Mouse (Mus musculus) limb, embryonic 10.5 days (tissue): Measurements from ENCODE around the gene Sergef. TPM values are rescaled to one million over a fixed set of nuclear protein-coding genes. Genes with fewer than 3 reads are reported as not detected.
"Not testable (repeated sequence)": the region's sequence is repeated elsewhere in the genome, so short reads cannot be mapped to it uniquely, and the experiment has no call there.

Source experiments
- DNase-seq: peaks from one replicate; pipeline ENCODE4 v3.0.0-alpha.2; 2017; ENCODE audit warnings: low spot score
- H3K27ac ChIP-seq: fragments of 300-500 bp; sonication (generic); 2 replicates; pipeline ENCODE4 v1.5.1; 2016; ENCODE audit warnings: mild to moderate bottlenecking
- H3K27me3 ChIP-seq: fragments of 300-500 bp; sonication (generic); 2 replicates; pipeline ENCODE4 v1.6.1; 2016; ENCODE audit warnings: low read depth, mild to moderate bottlenecking; ENCODE audit not compliant: poor library complexity, severe bottlenecking
- H3K36me3 ChIP-seq: fragments of 300-500 bp; sonication (generic); 2 replicates; pipeline ENCODE4 v1.6.1; 2016; ENCODE audit warnings: mild to moderate bottlenecking, moderate library complexity
- H3K4me1 ChIP-seq: fragments of 300-500 bp; sonication (generic); 2 replicates; pipeline ENCODE4 v1.6.1; 2016
- H3K4me3 ChIP-seq: fragments of 300-500 bp; sonication (generic); 2 replicates; pipeline ENCODE4 v1.5.1; 2016; ENCODE audit warnings: mild to moderate bottlenecking, moderate library complexity
- H3K9me3 ChIP-seq: fragments of 300-500 bp; sonication (generic); replicated peaks from 2 replicates; pipeline ENCODE4 v1.6.1; 2016; ENCODE audit warnings: mild to moderate bottlenecking
- WGBS: fragments of 180-500 bp; shearing (Covaris S2); methylation state at CpG from one replicate; pipeline ENCODE4 v1.1.7; 2016; 5-methylcytosine and 5-hydroxymethylcytosine counted together
- polyA plus RNA-seq: library from polyadenylated mRNA; unstranded; fragments of >200 nt; fragmentation: Nextera tagmentation; extraction: Ambion mirVana; gene quantifications from 2 replicates; pipeline ENCODE4 v1.2.1, GENCODE M21; 2016

Sergef gene
- polyA plus RNA-seq, 1 experiment from 2014 or later: 12.1 TPM

DNA sequence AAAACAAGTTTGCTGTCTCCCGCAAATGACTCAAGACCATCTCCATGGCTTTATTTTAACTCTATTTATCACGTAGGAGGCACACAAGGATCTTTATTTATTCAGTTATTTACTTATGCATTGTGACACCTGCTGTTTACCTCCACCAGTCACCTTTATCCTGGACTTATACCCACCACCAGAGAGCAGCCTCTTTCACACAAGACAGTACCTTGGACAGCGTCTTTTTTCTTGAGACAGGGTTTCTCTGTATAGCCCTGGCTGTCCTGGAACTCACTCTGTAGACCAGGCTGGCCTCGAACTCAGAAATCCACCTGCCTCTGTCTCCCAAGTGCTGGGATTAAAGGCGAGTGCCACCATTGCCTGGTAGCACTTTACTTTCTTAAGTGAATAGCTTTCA, 10.6 kb upstream of the Sergef start:
- H3K4me1 ChIP-seq, H3K9me3 ChIP-seq, H3K27me3 ChIP-seq, H3K36me3 ChIP-seq, H3K27ac ChIP-seq, H3K4me3 ChIP-seq, DNase-seq: not testable (repeated sequence)
- WGBS: 54% methylated on average over 5 of the region's 5 CpGs

DNA sequence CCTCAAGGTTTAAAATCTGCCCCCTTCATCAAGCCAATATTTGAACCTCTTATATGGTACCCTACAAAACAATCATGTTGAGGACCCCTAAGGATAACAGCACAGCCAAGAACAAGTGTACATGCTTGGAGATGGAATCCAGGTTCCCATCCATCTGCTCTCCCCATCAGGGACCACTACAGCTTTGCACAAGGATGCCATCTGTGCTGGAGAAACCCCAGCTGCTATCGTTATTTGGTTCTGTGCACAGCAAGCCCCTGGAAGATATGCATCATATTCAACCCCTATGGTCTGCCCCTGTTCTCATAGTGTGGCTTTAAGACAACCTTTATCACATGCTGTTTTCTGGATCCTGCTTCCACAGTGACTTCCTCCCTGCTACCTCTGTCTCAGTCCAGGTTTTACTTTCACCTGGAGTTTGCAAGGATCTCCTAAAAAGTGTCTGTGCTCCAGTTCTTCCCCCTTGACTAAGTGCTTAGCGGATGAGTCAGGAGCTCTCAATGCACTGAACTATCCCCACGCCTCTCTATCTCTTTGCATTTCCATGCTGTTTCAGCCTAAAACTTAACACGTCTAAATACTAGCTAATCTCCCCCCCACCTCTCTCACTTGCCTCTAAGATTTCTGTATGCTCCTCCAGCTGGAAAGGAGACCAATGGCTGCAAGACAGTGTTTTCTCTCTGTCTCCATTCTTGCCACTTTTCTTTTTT, 9.0 kb upstream of the Sergef start:
- H3K9me3 ChIP-seq: no peaks in the 10 kb centered on the region
- no peaks in the 10 kb centered on the region for H3K27me3 ChIP-seq
- H3K27ac ChIP-seq: no peak overlapping the region
- no peaks in the 10 kb centered on the region for H3K4me1 ChIP-seq
- no peak overlapping the region for H3K4me3 ChIP-seq
- DNase-seq: no peak
- H3K36me3 ChIP-seq: no peaks in the 10 kb centered on the region
- WGBS: 71% methylated on average over 4 of the region's 4 CpGs

DNA sequence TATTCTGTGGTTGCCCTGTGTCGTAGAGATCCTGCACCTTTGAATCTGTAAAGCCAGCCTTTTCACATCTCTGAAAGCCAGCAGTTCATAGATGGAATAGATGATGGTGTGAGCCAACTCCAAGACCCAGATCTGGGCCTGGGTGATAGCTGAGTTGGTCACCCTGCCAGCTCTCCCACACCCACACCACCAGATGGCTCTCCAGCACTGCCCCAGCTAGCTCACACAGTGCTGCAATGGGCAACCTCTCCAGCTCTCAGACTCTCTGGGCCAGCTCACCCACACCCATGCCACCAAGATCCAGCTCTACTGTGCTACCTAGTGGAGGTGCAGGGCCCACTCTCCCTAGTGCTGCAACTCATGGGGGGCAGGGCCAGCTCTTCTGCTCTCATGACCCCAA, 3.6 kb upstream of the Sergef start:
- Histone ChIP-seq H3K4me3 (no peak overlapping the region), H3K4me1 (peaks cover 16% of the 10 kb centered on the region), H3K9me3 (no peaks in the 10 kb centered on the region), H3K27me3 (peaks cover 11% of the 10 kb centered on the region), H3K27ac (no peak overlapping the region), H3K36me3 (no peaks in the 10 kb centered on the region)
- no peak for DNase-seq
- 92% methylated on average over 1 of the region's 1 CpGs for WGBS

DNA sequence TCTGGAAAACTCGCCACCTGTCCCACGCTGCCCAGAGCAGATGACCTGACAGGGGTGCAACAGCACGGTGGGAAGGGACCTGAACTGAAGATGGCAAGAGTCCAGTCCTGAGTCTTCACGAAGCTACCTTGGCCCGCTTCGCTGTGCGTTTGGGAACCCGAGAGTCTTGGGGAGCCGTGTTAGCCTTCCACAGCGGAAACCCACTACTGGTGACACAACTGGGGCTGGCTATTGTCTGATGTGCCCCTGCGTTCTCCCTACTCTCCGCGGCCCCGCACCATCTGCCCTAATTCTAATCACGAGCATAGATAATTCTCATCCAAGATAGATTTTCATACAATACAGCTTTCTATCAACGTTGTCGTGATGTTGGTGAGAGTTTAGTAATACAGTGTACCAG, 455 bp upstream of the Sergef start:
- WGBS: 24% methylated on average over 17 of the region's 17 CpGs

DNA sequence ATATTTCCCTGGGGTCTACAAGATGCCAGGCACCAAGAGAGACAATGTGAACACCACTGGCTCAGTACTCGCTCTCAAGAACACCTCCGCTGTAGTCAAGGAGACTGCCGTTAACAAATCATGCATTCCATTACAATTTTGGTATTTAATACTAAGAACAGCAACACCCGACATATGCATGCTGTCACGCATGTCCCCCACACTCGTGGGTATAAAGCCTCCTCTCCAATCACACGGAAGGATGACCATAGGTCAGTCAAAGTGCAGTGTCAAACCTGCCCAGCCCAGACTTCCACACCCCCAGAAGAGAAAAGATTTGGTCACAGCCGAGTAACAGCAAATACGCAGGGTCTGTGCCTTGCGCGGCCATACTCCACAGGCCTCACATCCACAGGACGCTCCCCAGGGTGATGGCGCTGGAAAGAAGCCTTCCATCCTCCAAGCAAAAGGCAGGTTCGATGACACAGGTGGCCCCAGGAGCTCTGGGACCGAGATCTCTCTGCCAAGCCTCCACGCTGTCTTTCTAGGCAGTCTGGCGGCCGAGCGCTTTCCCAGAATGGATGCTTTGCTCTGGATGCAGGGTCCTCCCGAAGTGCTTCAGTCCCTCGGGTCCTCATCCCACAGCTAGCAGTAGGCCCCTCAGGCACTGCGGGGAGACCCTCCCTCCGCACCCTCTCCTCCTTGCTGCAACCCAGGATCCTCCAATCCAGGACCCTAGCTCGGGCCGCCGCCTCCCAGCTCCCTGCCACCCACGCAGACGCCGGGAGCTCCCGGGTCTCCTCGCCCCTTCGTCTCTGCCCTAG, 517 bp downstream of the Sergef start:
- Histone ChIP-seq H3K4me1 (peaks cover 20% of the 10 kb centered on the region), H3K4me3 (peak overlapping the region; percentile 61), H3K27me3 (peaks cover 11% of the 10 kb centered on the region), H3K9me3 (no peaks in the 10 kb centered on the region), H3K27ac (peak overlapping the region; percentile 77), H3K36me3 (no peaks in the 10 kb centered on the region)
- WGBS: 12% methylated on average over 32 of the region's 32 CpGs
- no peak for DNase-seq

More for the DNA sequence above, 455 bp upstream of the Sergef start:
- H3K9me3 ChIP-seq: no peaks in the 10 kb centered on the region
- H3K4me1 ChIP-seq: peaks cover 20% of the 10 kb centered on the region
- H3K27me3 ChIP-seq: peaks cover 11% of the 10 kb centered on the region
- no peak overlapping the region for H3K27ac ChIP-seq
- no peak for DNase-seq
- peak overlapping the region; percentile 61 for H3K4me3 ChIP-seq
- H3K36me3 ChIP-seq: no peaks in the 10 kb centered on the region

DNA sequence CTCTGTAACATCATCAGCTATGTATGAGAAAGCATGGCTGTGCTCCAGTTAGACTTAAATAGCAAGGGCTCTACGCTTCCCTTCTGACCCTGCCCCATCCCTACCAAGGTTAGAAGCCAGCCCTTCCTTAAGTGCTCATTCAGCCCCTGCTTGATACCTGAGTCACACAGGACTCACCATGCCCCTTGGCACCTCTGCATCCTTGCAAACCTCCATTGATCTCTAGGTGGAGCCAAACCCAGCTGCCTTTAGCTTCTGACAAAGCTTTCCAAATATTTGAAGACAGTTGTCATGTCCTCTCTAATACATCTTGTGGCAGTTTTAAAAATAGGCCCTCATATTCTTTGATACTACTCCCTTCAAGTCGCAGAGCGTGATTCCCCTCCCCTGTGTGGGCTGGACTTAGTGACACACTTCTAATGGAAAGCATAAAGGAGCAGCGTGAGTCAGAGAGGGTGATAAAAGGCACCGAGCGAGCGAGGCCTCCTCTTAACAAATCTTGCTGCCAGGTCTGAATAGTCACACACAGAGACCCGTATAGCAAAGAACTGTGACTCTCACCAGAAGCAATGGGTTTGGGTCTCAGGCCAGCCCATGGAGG, 11.1 kb downstream of the Sergef start:
- no peak overlapping the region for H3K27ac ChIP-seq
- peaks cover 14% of the 10 kb centered on the region; the same call in 1 of the 2 replicates for H3K36me3 ChIP-seq
- peaks cover 3% of the 10 kb centered on the region; the same call in 1 of the 2 replicates for H3K4me1 ChIP-seq
- 81% methylated on average over 8 of the region's 8 CpGs for WGBS
- no peak for DNase-seq
- no peaks in the 10 kb centered on the region for H3K9me3 ChIP-seq
- no peaks in the 10 kb centered on the region for H3K27me3 ChIP-seq
- H3K4me3 ChIP-seq: no peak overlapping the region

DNA sequence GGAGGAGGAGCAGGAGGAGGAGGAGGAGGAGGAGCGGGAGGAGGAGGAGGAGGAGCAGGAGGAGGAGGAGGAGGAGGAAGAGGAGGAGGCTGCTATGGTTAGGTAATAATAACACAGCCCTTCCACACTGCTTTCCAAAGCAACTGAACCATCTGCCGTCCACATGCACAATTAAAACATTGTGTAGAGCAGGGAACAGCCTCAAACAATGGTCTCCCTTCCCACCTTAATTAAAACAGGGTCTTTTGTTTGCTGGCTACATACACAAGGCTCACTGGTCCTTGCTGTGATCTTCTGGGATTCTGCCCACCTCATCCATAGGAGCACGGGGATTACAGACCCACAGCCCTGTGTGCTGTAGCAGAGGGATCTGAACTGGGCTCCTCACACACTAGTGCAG, 15.6 kb downstream of the Sergef start:
- no peaks in the 10 kb centered on the region for H3K27me3 ChIP-seq
- H3K27ac ChIP-seq: peak overlapping the region; percentile 61; the same call in 1 of the 2 replicates
- H3K4me1 ChIP-seq: peaks cover 3% of the 10 kb centered on the region; the same call in 1 of the 2 replicates
- H3K36me3 ChIP-seq: no peaks in the 10 kb centered on the region
- no peak for DNase-seq
- H3K4me3 ChIP-seq: no peak overlapping the region
- H3K9me3 ChIP-seq: no peaks in the 10 kb centered on the region
- WGBS: 80% methylated on average over 2 of the region's 3 CpGs

DNA sequence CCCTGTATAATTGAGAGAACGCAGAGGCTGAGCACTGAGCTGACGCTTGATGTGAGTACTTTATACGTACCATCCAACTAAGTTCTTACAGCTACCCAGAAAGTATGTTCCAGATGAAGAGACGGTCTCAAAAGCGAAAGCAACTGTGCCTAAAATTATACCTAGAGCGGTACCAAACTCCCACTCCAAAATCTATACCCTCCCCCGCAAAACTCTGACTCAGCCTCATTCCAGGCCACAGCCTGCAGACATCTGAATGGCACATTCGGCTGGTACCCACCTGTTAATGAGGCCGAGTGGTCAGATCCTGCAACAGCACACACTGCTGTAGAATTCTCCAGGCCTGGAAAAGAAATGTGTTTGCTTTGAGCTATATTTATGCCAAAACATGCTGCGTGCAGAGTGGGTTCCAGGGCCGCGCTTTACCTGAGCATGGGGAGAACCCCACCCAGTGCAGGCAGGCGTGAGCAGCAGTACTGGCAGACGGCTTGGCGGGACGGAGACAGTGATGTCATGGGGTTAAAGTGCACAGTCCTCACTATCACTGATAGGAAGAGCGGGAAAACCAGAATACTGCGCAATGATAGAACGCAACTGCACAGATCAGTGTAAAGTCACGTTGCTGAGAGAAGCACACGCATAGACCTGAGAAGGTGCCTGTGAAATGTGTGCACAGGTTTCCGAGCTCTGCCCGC, 21.0 kb downstream of the Sergef start:
- Histone ChIP-seq H3K27ac (no peak overlapping the region), H3K4me3 (no peak overlapping the region), H3K36me3 (no peaks in the 10 kb centered on the region), H3K4me1 (no peaks in the 10 kb centered on the region), H3K27me3 (no peaks in the 10 kb centered on the region), H3K9me3 (no peaks in the 10 kb centered on the region)
- DNase-seq: no peak
- 94% methylated on average over 23 of the region's 23 CpGs for WGBS

DNA sequence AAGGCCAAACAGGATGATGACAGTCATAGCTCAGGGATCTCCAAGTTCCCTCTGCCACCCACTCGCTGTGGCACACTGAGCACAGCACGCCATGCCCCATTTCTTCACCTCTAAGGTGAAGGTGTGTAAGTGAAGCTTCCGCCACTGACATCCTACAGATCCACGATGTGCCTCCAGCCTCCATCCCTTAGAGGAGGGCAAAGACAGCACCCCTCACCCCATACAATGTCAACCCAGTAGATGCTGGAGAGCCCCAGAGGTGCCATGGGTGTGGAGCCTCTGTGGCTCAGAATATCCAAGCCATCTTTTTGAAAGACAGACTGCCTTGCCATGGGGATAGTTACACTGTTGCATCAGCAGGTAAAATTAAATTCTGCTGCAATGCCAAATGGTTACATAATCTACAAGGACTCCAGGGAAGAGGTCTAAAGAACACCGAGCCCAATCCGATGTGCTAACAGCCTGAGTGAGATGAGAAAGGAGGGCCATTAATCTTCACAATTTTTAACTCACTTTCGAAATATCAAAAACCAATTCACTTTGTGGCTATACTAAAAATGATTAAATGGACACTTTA, 23.1 kb downstream of the Sergef start:
- WGBS: 91% methylated on average over 7 of the region's 7 CpGs
- H3K27ac ChIP-seq: no peak overlapping the region
- H3K4me3 ChIP-seq: no peak overlapping the region
- H3K27me3 ChIP-seq: no peaks in the 10 kb centered on the region
- no peaks in the 10 kb centered on the region for H3K9me3 ChIP-seq
- DNase-seq: no peak
- H3K36me3 ChIP-seq: no peaks in the 10 kb centered on the region
- H3K4me1 ChIP-seq: peaks cover 2% of the 10 kb centered on the region; the same call in 1 of the 2 replicates

DNA sequence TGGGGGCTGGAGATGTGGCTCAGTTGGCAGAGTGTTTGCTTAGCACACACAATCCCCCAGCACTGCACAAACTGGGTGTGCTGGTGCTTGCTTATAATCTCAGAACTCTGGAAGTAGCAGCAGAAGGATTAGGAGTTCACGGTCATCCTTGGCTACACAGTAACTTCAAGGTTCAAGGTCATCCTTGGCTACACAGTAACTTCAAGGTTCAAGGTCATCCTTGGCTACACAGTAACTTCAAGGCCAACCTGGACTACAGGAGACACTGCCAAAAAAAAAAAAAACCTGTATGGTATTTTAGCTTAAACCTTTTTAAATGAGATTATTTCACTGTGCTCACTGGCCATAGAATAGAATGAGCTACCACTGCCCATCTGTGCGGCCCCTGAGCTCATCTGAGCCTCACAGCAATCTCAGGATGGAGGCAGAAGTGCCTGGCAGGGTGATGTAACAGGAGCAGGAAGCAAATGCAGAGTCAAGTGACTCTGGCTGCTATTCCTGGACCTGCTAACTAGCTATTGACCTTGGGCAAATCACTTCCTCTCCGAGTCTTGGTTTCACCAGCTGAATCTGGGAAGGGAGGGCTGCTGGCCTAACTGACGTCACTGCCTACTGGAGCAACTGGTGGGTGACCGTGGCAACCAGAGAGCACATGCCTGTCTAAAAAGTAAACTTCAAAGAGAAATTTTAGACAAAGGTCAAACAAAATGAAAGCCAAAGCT, 24.2 kb downstream of the Sergef start:
- Histone ChIP-seq H3K4me3 (no peak overlapping the region), H3K36me3 (no peaks in the 10 kb centered on the region), H3K27ac (no peak overlapping the region), H3K27me3 (no peaks in the 10 kb centered on the region), H3K4me1 (peaks cover 2% of the 10 kb centered on the region; the same call in 1 of the 2 replicates), H3K9me3 (no peaks in the 10 kb centered on the region)
- DNase-seq: no peak
- 71% methylated on average over 5 of the region's 5 CpGs for WGBS

DNA sequence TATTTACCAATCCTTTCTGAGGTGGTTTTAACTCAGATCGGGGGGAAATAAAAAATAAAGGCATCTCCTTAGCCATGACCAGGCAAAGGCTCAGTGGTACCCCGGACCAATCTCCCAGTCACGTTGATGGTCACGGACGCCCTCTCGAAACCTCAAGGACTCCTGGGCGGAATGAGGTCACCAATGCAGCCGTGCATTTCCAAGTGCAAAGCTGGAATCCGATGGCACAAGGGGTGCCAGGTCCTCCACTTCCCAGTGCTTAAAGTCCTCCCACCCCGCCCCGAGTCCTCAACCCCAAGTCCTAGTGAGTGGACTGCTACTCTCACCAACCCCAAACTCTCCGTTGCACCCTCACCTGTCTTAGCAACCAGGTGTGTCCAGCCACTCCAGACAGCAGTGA, 25.3 kb downstream of the Sergef start:
- H3K4me3 ChIP-seq: no peak overlapping the region
- H3K27ac ChIP-seq: no peak overlapping the region
- no peaks in the 10 kb centered on the region for H3K27me3 ChIP-seq
- no peak for DNase-seq
- H3K9me3 ChIP-seq: no peaks in the 10 kb centered on the region
- H3K36me3 ChIP-seq: no peaks in the 10 kb centered on the region
- peaks cover 2% of the 10 kb centered on the region; the same call in 1 of the 2 replicates for H3K4me1 ChIP-seq
- 95% methylated on average over 12 of the region's 12 CpGs for WGBS

DNA sequence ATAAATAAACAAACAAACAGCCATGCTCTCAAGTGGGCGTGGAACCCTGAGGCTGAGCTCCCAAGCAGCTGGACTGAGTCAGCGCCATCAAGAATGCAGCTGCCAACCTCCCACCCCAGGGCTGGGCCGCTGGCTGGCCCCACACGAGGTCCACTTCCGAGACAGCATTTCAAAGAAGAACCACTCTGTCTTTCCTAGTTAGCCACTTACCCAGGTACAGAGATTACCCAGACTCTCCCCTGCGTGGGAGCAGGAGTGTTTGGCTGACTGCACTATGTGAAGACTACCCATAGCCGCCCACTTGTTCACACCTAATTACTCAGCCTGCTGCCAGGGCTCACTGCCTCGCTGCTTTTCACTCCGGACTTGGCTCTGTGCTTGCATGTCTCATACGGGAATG, 26.5 kb downstream of the Sergef start:
- Histone ChIP-seq H3K9me3 (no peaks in the 10 kb centered on the region), H3K4me1 (peaks cover 2% of the 10 kb centered on the region; the same call in 1 of the 2 replicates), H3K27ac (no peak overlapping the region), H3K27me3 (no peaks in the 10 kb centered on the region), H3K36me3 (no peaks in the 10 kb centered on the region), H3K4me3 (no peak overlapping the region)
- DNase-seq: no peak
- WGBS: 69% methylated on average over 10 of the region's 10 CpGs
